Mouse (Mus musculus) embryonic facial prominence, embryonic 15.5 days (tissue): ENCODE measurements at regions not wholly inside any gene's neighbourhood (a gene's known extent, or its start where the extent isn't known, plus 50 kb on each side); places are given as distances from the start of the nearest gene placed in this dataset.
"Not testable (repeated sequence)": the region's sequence is repeated elsewhere in the genome, so short reads cannot be mapped to it uniquely, and the experiment has no call there.

Experiments
- ATAC-seq: fragments of 200-750 bp; cut with Nextera tagmentation; 2 replicates; pipeline ENCODE4 v1.8.0; 2017; ENCODE audit warnings: low read depth, moderate TSS enrichment; ENCODE audit not compliant: insufficient number of reproducible peaks, low FRiP score, low TSS enrichment
- H3K27ac ChIP-seq: fragments of 300-500 bp; sonication (generic); replicated peaks from 2 replicates; pipeline ENCODE4 v1.5.1; 2015; ENCODE audit warnings: mild to moderate bottlenecking, inconsistent platforms
- H3K27me3 ChIP-seq: fragments of 300-500 bp; sonication (generic); 2 replicates; pipeline ENCODE4 v1.6.1; 2015; ENCODE audit warnings: inconsistent platforms
- H3K36me3 ChIP-seq: fragments of 300-500 bp; sonication (generic); 2 replicates; pipeline ENCODE4 v1.6.1; 2015; ENCODE audit warnings: mild to moderate bottlenecking, inconsistent platforms
- H3K4me1 ChIP-seq: fragments of 300-500 bp; sonication (generic); 2 replicates; pipeline ENCODE4 v1.6.1; 2015; ENCODE audit warnings: inconsistent platforms
- H3K4me2 ChIP-seq: fragments of 300-500 bp; sonication (generic); replicated peaks from 2 replicates; pipeline ENCODE4 v1.6.1; 2015; ENCODE audit warnings: mild to moderate bottlenecking, inconsistent platforms
- H3K4me3 ChIP-seq: fragments of 300-500 bp; sonication (generic); replicated peaks from 2 replicates; pipeline ENCODE4 v1.5.1; 2015; ENCODE audit warnings: mild to moderate bottlenecking, inconsistent platforms
- H3K9ac ChIP-seq: fragments of 300-500 bp; sonication (generic); 2 replicates; pipeline ENCODE4 v1.6.1; 2015; ENCODE audit warnings: inconsistent platforms
- H3K9me3 ChIP-seq: fragments of 300-500 bp; sonication (generic); replicated peaks from 2 replicates; pipeline ENCODE4 v1.6.1; 2016; ENCODE audit warnings: inconsistent platforms
- WGBS: fragments of 180-500 bp; shearing (Covaris S2); methylation state at CpG from one replicate; pipeline ENCODE4 v1.1.7; 2015; 5-methylcytosine and 5-hydroxymethylcytosine counted together

DNA sequence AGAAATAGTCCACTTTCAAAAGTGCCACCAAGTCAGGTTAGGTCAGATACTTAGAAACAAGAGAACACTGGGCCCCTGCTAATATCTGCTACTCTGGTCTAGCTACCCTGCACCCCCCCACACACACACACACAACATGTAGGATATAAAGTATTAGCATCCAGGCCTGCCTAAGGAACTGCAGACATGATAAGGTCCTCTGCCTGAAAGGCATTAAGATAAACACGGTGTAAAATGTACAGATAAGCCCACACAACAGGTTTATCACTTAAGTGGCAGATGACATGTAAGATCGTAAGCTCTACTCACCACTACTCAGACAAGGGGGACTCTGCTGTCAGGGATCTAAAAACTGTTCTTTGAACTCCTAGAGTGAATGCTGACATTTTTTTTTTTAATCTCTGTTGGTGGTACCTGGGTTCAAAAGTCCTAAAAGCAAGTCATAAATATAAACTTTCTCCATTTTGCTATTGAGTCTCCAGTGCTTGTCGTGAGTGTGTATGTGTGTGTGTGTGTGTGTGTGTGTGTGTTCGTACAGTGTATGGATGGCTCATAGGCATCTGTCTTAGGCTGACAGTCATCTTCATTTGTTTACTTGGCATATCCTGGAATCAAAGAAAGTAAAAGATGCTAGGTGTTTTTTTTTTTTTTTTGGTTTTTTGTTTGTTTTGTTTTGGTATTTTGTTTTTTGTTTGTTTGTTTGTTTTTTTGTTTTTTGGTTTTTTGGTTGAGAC lies 52.2 kb downstream of the Gm9817 start:
- no peak for ATAC-seq
- Histone ChIP-seq H3K4me2 (no peak overlapping the region), H3K9me3 (no peaks in the 10 kb centered on the region), H3K9ac (no peak overlapping the region), H3K4me3 (no peak overlapping the region), H3K36me3 (no peaks in the 10 kb centered on the region), H3K27me3 (no peaks in the 10 kb centered on the region), H3K4me1 (no peaks in the 10 kb centered on the region), H3K27ac (no peak overlapping the region)
- WGBS, result 75% methylated on average over 4 of the region's 4 CpGs

DNA sequence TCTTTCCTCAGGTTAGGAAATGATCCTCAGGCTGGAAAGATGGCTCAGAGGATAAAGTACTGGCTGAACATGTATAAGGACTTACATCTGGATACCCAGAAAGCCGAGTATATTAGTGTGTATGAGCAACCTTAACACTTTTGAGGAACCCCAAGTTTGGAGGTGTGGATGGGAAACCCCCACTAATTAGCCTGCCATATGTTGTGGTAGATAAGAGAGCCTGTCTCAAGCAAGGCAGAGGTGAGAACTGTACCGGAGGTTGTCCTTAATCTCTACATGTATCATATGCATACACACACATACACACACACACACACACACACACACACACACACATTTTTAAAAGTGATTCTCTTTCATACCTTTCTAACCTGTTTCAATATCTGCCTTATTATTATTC lies 62.1 kb downstream of the Gm9817 start:
- no peak overlapping the region for H3K4me2 ChIP-seq
- H3K4me3 ChIP-seq, result no peak overlapping the region
- H3K9me3 ChIP-seq, result no peaks in the 10 kb centered on the region
- ATAC-seq, result no peak
- 71% methylated on average over 2 of the region's 2 CpGs for WGBS
- no peaks in the 10 kb centered on the region for H3K4me1 ChIP-seq
- no peak overlapping the region for H3K9ac ChIP-seq
- no peak overlapping the region for H3K27ac ChIP-seq
- no peaks in the 10 kb centered on the region for H3K27me3 ChIP-seq
- no peaks in the 10 kb centered on the region for H3K36me3 ChIP-seq

DNA sequence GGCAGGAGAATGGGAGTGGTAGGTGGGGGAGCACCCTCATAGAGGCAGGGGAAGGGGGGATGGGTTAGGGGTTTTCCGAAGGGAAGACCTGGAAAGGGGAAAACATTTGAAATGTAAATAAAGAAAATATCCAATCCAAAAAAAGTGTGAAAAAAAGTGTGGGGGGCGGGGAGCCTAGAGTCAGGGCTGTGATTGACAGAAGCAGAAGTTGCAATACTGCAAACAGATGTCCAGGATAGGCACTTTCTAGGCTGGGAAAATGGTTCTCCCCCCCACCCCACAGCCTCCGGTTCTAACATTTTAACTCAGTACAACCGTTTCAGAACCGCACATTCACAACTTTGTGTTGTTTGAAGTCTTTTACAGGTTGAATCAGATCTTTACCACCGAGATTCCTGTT lies 66.6 kb downstream of the Gm9817 start:
- no peaks in the 10 kb centered on the region for H3K27me3 ChIP-seq
- H3K9me3 ChIP-seq, result no peaks in the 10 kb centered on the region
- no peak overlapping the region for H3K4me3 ChIP-seq
- H3K27ac ChIP-seq, result no peak overlapping the region
- no peak for ATAC-seq
- H3K4me1 ChIP-seq, result no peaks in the 10 kb centered on the region
- no peak overlapping the region for H3K9ac ChIP-seq
- H3K36me3 ChIP-seq, result no peaks in the 10 kb centered on the region
- 71% methylated on average over 6 of the region's 6 CpGs for WGBS
- H3K4me2 ChIP-seq, result no peak overlapping the region

DNA sequence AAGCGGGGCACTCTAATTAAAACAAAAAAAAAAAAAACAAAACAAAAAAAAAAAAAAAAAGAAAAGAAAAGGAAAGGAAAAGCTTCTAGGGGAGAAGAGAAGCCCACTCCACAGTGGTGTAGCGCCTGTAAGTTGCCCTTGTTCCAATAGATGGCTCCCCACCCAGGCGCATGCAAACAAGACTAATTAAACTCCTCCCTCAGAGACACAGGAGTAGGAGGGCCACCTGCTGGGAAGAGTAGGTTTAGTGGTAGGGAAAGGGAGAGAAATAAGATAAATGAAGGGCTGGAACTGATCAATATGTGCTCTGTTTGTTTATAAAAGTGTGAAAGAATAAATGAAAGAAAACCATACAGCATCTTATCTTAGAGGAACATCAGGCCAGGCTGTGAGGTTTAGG lies 77.7 kb downstream of the Gm9817 start:
- Histone ChIP-seq H3K9ac (no peak overlapping the region), H3K4me2 (no peak overlapping the region), H3K27me3 (no peaks in the 10 kb centered on the region), H3K4me3 (no peak overlapping the region), H3K4me1 (no peaks in the 10 kb centered on the region), H3K36me3 (no peaks in the 10 kb centered on the region), H3K9me3 (no peaks in the 10 kb centered on the region), H3K27ac (no peak overlapping the region)
- no peak for ATAC-seq
- 71% methylated on average over 3 of the region's 3 CpGs for WGBS

DNA sequence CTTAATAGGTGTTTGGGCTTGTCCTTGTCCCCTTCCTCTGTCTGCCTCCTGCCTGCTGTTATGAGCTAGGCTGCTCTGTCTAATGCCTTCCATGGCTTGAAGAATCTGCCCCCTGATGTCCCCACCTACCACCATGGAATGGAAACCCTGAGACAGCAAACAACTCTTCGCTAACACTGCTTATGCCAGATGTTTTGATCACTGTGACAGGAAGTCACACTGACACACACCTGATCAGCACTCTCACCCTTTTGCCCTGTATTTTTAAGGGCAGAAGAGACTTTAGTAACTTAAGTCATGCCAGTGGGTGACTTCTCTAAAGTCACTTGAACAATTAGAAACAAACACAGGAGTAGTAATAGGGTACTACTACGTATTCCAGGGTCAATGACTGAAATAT lies 78.5 kb downstream of the Gm9817 start:
- no peak overlapping the region for H3K4me2 ChIP-seq
- 89% methylated on average over 2 of the region's 2 CpGs for WGBS

DNA sequence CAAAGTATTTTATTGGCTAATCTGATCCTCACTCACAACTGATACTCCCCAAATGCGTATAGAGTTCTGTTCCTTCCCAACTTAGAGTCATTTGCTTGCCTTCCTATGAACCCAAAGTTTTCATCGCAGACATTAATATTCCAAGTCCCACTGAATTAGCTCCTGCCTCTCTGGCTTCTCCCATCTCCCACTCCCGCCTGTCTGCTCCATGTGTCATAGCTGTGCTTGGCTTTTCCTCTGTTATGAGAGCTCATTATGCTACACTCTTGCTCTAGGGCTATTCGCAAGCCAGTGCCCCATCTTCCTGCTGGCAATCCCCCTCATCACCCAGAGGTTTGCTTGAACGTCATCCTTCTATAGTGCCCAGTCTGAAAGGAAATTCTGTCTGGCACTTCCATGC lies 81.8 kb downstream of the Gm9817 start:
- Histone ChIP-seq H3K36me3 (no peaks in the 10 kb centered on the region), H3K4me3 (no peak overlapping the region), H3K4me1 (no peaks in the 10 kb centered on the region), H3K27ac (no peak overlapping the region), H3K27me3 (no peaks in the 10 kb centered on the region), H3K9me3 (no peaks in the 10 kb centered on the region), H3K4me2 (no peak overlapping the region), H3K9ac (no peak overlapping the region)
- 80% methylated on average over 5 of the region's 5 CpGs for WGBS
- no peak for ATAC-seq

More for the DNA sequence above, 78.5 kb downstream of the Gm9817 start:
- Histone ChIP-seq H3K9ac (no peak overlapping the region), H3K36me3 (no peaks in the 10 kb centered on the region), H3K27me3 (no peaks in the 10 kb centered on the region), H3K4me3 (no peak overlapping the region), H3K27ac (no peak overlapping the region), H3K4me1 (no peaks in the 10 kb centered on the region), H3K9me3 (no peaks in the 10 kb centered on the region)
- no peak for ATAC-seq

DNA sequence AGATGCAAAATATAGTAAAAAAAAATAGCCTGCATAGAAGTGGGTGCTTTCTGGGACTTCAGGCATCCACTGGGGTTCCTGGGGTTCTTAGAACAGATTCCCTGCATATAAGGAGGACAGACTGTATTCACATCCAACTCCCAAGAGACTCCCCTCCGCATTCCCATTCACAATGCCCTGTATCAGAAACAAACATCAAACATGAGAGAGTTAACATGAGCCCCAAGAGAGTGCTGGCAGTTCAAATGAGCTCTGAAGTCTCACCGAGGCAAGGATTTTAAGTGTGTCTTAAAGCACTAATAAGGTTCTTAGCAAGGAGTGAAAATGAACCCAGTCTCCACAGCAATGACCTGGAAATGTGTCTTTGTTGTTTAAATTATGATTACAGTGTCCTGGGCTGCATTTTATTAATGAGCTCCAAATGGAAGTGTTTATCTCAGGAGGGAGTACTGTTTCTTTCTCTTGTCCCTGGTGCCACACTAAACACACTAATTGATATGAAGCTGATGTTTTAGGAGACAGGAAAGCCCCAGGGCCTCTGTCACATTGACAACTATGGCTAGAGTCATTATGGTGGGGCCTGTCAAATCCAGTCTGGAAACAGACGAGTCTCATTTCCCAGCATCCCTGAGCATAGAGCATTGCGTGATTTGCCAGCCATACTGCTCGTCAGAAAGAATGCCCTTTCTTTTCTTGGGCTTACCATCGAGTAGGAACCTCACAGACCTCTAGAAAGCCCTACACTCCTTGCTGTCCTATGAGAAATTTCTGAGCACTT lies 85.7 kb downstream of the Gm9817 start:
- Histone ChIP-seq H3K9me3 (no peaks in the 10 kb centered on the region), H3K4me3 (no peak overlapping the region), H3K27me3 (no peaks in the 10 kb centered on the region), H3K4me1 (no peaks in the 10 kb centered on the region), H3K36me3 (no peaks in the 10 kb centered on the region), H3K4me2 (no peak overlapping the region), H3K9ac (no peak overlapping the region), H3K27ac (no peak overlapping the region)
- no peak for ATAC-seq
- 36% methylated on average over 6 of the region's 6 CpGs for WGBS

DNA sequence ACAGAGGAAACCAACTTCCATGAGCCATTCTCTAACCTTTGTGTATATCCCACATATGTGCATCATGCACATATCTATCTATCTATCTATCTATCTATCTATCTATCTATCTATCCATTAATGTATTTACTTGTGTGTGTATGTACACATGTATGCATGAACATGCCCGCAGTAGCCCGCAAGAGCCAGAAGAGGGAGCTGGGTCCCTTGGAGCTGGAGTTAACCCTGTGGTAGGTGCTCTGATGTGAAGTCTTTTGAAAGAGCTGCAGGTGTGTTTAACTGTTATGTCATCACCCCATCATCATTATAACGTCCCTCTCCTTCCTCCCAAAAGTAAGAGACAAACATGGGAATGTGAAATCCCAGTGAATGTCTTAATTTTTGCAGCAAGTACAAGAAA lies 86.7 kb downstream of the Gm9817 start:
- H3K36me3 ChIP-seq, result no peaks in the 10 kb centered on the region
- H3K27me3 ChIP-seq, result no peaks in the 10 kb centered on the region

DNA sequence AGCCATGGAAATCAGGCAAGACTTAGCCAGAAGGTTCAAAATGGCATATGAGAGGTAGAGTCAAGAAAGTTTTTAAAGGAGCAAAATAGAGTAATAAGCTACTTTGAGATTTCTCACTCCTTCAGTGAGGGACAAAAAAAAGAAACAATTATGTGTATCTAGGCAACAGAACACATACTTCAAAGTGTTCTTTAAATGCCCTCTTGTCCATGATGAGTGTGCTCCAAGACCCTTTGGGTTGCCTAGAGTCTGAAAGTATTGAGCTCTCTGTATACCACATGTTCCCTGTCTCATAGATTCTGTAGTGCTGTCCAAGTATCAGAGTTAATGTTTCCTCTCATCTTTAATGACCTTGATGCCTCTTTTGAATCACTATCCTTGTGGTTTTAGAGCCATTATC lies 91.2 kb downstream of the Gm9817 start:
- Histone ChIP-seq H3K4me3 (no peak overlapping the region), H3K4me2 (no peak overlapping the region)
- no peak for ATAC-seq

More for the DNA sequence above, 86.7 kb downstream of the Gm9817 start:
- ATAC-seq, result no peak
- Histone ChIP-seq H3K9ac (no peak overlapping the region), H3K9me3 (no peaks in the 10 kb centered on the region), H3K4me2 (no peak overlapping the region), H3K27ac (no peak overlapping the region), H3K4me1 (no peaks in the 10 kb centered on the region), H3K4me3 (no peak overlapping the region)
- WGBS, result 90% methylated on average over 3 of the region's 3 CpGs

DNA sequence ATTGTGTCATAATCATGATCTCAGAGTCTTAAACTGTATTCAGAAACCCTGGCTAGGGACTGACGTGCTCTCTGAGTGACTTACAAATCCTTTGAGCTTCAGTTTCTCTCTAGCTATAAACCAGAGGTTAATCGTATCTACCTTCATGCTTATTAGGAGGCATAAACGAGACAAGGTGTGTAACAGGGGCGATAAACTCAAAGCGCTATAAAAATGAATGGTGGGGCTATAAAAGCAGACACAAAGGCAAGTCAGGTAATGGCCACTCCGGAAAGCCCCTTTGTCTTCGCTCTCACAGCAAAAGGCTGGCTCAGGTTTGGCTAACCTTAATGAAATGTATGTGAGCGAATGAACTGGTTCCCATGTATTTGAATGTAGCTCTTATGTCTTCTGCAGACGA lies 94.6 kb downstream of the Gm9817 start:
- no peaks in the 10 kb centered on the region for H3K27me3 ChIP-seq
- H3K9ac ChIP-seq, result no peak overlapping the region
- H3K4me3 ChIP-seq, result no peak overlapping the region
- H3K4me1 ChIP-seq, result no peaks in the 10 kb centered on the region
- no peaks in the 10 kb centered on the region for H3K9me3 ChIP-seq
- no peak for ATAC-seq
- 83% methylated on average over 9 of the region's 9 CpGs for whole genome bisulfite sequencing
- no peaks in the 10 kb centered on the region for H3K36me3 ChIP-seq
- H3K4me2 ChIP-seq, result no peak overlapping the region
- H3K27ac ChIP-seq, result no peak overlapping the region

More for the DNA sequence above, 91.2 kb downstream of the Gm9817 start:
- H3K27ac ChIP-seq, result no peak overlapping the region
- no peak overlapping the region for H3K9ac ChIP-seq
- no peaks in the 10 kb centered on the region for H3K4me1 ChIP-seq
- H3K27me3 ChIP-seq, result no peaks in the 10 kb centered on the region
- no peaks in the 10 kb centered on the region for H3K9me3 ChIP-seq
- H3K36me3 ChIP-seq, result no peaks in the 10 kb centered on the region

DNA sequence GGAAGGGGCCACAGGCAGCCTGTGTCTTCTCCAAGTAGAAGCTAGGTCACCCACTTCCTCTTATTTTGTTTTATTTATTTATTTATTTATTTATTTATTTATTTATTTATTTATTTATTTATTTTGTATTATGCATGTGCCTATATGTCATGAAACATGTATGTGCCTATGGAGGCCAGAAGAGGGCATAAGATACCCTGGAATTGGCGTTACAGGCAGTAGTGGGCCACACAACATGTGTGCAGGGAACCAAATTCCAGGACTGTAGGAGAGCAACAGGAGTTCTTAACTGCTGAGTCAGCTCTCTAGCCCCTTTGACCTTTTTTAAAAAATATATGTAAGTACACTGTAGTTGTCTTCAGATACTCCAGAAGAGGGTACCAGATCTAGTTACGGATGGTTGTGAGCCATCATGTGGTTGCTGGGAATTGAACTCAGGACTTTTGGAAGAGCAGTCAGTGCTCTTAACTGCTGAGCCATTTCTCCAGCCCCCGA lies 97.3 kb downstream of the Gm9817 start:
- H3K4me1 ChIP-seq, H3K27me3 ChIP-seq, H3K9ac ChIP-seq, ATAC-seq, H3K4me3 ChIP-seq, H3K27ac ChIP-seq, H3K4me2 ChIP-seq, H3K9me3 ChIP-seq, H3K36me3 ChIP-seq: not testable (repeated sequence)
- WGBS, result 86% methylated on average over 3 of the region's 3 CpGs
